Comparison of ENCODE assay signal across 8 mouse cellular contexts in genomic region chr9:102713797-102714196, GRCm38 (mm10). TPM values are rescaled to one million over a fixed set of nuclear protein-coding genes. Genes with fewer than 3 reads are reported as not detected.
DNase-seq lines count a peak whose midpoint lies in the region; ATAC-seq and TF ChIP-seq lines count a peak whose summit lies in the region.
"Had no signal": no experiment of that assay in that cellular context is flagged by ENCODE, and none has a peak within 500 bp of the region (broad histone marks: within the 10 kb centered on the region; RNA-seq: fewer than 3 reads in every experiment).

No protein-coding gene starts in this region.

- 57% methylated on average over 2 of the region's 2 CpGs for WGBS in forebrain, embryonic 14.5 days

- H3K27ac ChIP-seq in forebrain, embryonic 14.5 days (ENCODE audit: low read depth, low read length) = no peak overlapping the region

- peaks cover 9% of the 10 kb centered on the region for H3K79me3 ChIP-seq in C2C12 (ENCODE audit: low read depth)

- TF ChIP-seq CTCF in C2C12 (IDR thresholded peaks at IDR 0.05; ENCODE audit: control insufficient read depth, insufficient read depth, insufficient read length) = peak; percentile 58
- peak; percentile 44; the same call in 1 of the 2 replicates for TF ChIP-seq CTCF in G1E (IDR thresholded peaks at IDR 0.05; ENCODE audit: low read depth, low read length)

- peaks cover 5% of the 10 kb centered on the region; the same call in 1 of the 2 replicates for H3K4me1 ChIP-seq in G1E (ENCODE audit: insufficient read depth, low read depth, low read length)
- H3K4me1 ChIP-seq in megakaryocyte, embryonic 14.5 days = peaks cover 89% of the 10 kb centered on the region
- peaks cover 18% of the 10 kb centered on the region for H3K4me1 ChIP-seq in forebrain, embryonic 14.5 days (ENCODE audit: control insufficient read depth, insufficient read depth, low read length)

- DNase-seq in layer of hippocampus, adult 11-12 months (ENCODE audit: low spot score) = peak; percentile 61
- no peak for DNase-seq in layer of hippocampus, adult 18-20 months (ENCODE audit: low spot score in 2 of 2)
- DNase-seq in G1E (ENCODE audit: low spot score) = no peak
- peak; percentile 67 for DNase-seq in embryo, embryonic 9.5 days (ENCODE audit: extremely low spot score)
- DNase-seq in forebrain, embryonic 14.5 days (ENCODE audit: low spot score) = no peak

- no peak overlapping the region for H3K4me3 ChIP-seq in C2C12 (ENCODE audit: insufficient read depth, poor library complexity, severe bottlenecking)
- H3K4me3 ChIP-seq in G1E (ENCODE audit: low read depth, low read length) = no peak overlapping the region
- peak overlapping the region; percentile 34 for H3K4me3 ChIP-seq in megakaryocyte, embryonic 14.5 days (replicated peaks)
- no peak overlapping the region for H3K4me3 ChIP-seq in forebrain, embryonic 14.5 days (ENCODE audit: low read depth, low read length)
- H3K4me3 ChIP-seq: lung, embryonic 15.5 days had no signal

- peaks cover 12% of the 10 kb centered on the region for H3K79me2 ChIP-seq in C2C12 (ENCODE audit: control insufficient read depth, insufficient read depth)

- no peaks in the 10 kb centered on the region for H3K36me3 ChIP-seq in C2C12 (ENCODE audit: control insufficient read depth, insufficient read depth)
- no peaks in the 10 kb centered on the region for H3K36me3 ChIP-seq in G1E (replicated peaks)
- H3K36me3 ChIP-seq in megakaryocyte, embryonic 14.5 days (replicated peaks; ENCODE audit: low read length) = no peaks in the 10 kb centered on the region
- no peaks in the 10 kb centered on the region for H3K36me3 ChIP-seq in forebrain, embryonic 14.5 days (ENCODE audit: control insufficient read depth, insufficient read depth, low read length)
- H3K36me3 ChIP-seq: lung, embryonic 15.5 days had no signal

- 0 out of 2 replicates have a peak, but pooled peaks have one; percentile 8 for ATAC-seq in G1E (ENCODE audit: extremely low read depth, insufficient number of reproducible peaks, low FRiP score, poor library complexity, severe bottlenecking)
- ATAC-seq in forebrain, embryonic 14.5 days = no peak

- no peak overlapping the region for H3ac ChIP-seq in C2C12 (ENCODE audit: control insufficient read depth, insufficient read length, low read depth)

- H3K4me2 ChIP-seq in forebrain, embryonic 14.5 days (ENCODE audit: low read length) = no peak overlapping the region
- H3K4me2 ChIP-seq: lung, embryonic 15.5 days had no signal

- H3K9me3 ChIP-seq in G1E (replicated peaks) = peaks cover 8% of the 10 kb centered on the region
- H3K9me3 ChIP-seq in megakaryocyte, embryonic 14.5 days = no peaks in the 10 kb centered on the region
- H3K9me3 ChIP-seq in forebrain, embryonic 14.5 days (replicated peaks; ENCODE audit: control insufficient read depth, low read length) = no peaks in the 10 kb centered on the region
- H3K9me3 ChIP-seq: lung, embryonic 15.5 days had no signal

- H3K9ac ChIP-seq in forebrain, embryonic 14.5 days (ENCODE audit: low read length) = no peak overlapping the region
- H3K9ac ChIP-seq: lung, embryonic 15.5 days had no signal

- H3K27me3 ChIP-seq in C2C12 (ENCODE audit: control insufficient read depth, insufficient read depth, insufficient read length) = no peaks in the 10 kb centered on the region
- peaks cover 23% of the 10 kb centered on the region for H3K27me3 ChIP-seq in G1E (ENCODE audit: insufficient read depth, low read length)
- H3K27me3 ChIP-seq in megakaryocyte, embryonic 14.5 days (replicated peaks) = peaks cover 32% of the 10 kb centered on the region
- H3K27me3 ChIP-seq in forebrain, embryonic 14.5 days (replicated peaks; ENCODE audit: control insufficient read depth, insufficient read depth, low read length) = no peaks in the 10 kb centered on the region
- H3K27me3 ChIP-seq: lung, embryonic 15.5 days had no signal

TF ChIP-seq in C2C12, 6 proteins besides CTCF, POLR2A, EP300 and RAD21:
- TF ChIP-seq FOSL1 (IDR thresholded peaks at IDR 0.05; ENCODE audit: insufficient read depth, low read length, poor library complexity, severe bottlenecking) (no peak), MYOD1 (IDR thresholded peaks at IDR 0.05; ENCODE audit: control insufficient read depth, insufficient read length, low read depth) (no peak), CEBPB (IDR thresholded peaks at IDR 0.05; ENCODE audit: low read depth) (no peak), MYOG (IDR thresholded peaks at IDR 0.05; ENCODE audit: control insufficient read depth, extremely low read depth, insufficient read length) (no peak), USF1 (IDR thresholded peaks at IDR 0.05; ENCODE audit: low read depth) (no peak), MAX (IDR thresholded peaks at IDR 0.05) (no peak)

RNA-seq across cellular contexts. Expression of gene Amotl2, which starts 2.7 kb away (rescaled TPM):
- 10 to 100 TPM; 19.2 to 20.5 TPM for total RNA-seq in layer of hippocampus, adult 18-20 months (2021)
- 61.0 TPM for polyA plus RNA-seq in C2C12 (2012; fragmentation: generic; extraction: Trizol)
- not detected in 2 replicates for total RNA-seq in G1E (2014; fragmentation: Nextera tagmentation)
- total RNA-seq in G1E (2017) = 0.06 and 1.4 TPM in 2 replicates
- not detected in 2 replicates for polyA plus RNA-seq in G1E (2012)
- 17.8 and 18.5 TPM in 2 replicates for polyA plus RNA-seq in megakaryocyte, embryonic 14.5 days (2012; ENCODE audit: insufficient read depth, low replicate concordance)
- 30.4 and 44.0 TPM in 2 replicates for polyA plus RNA-seq in forebrain, embryonic 14.5 days (2014; fragmentation: Nextera tagmentation; extraction: Ambion mirVana)

Comparison
In these comparisons a context has a peak if more than half of its experiments do, and no peak if none do; other contexts are left out.
1. DNase-seq: peak in layer of hippocampus, adult 11-12 months (single experiment) and embryo, embryonic 9.5 days (single experiment); none in layer of hippocampus, adult 18-20 months (0 of 2), G1E (single experiment) and forebrain, embryonic 14.5 days (single experiment).
2. RNA of gene Amotl2, which starts 2.7 kb away (polyA plus RNA-seq): 61.0 TPM in C2C12 (single experiment), 30.4 to 44.0 TPM in forebrain, embryonic 14.5 days and 17.8 to 18.5 TPM in megakaryocyte, embryonic 14.5 days; not detected in G1E; every median in the first group is over 10 times any median in the second.